Mouse (Mus musculus) G1E (cell line): ENCODE results near the gene Trim23. TPM values are rescaled to one million over a fixed set of nuclear protein-coding genes. Genes with fewer than 3 reads are reported as not detected.

Source experiments
- ATAC-seq: 2 replicates; pipeline ENCODE4 v1.8.0; 2016; ENCODE audit warnings: mild to moderate bottlenecking; ENCODE audit not compliant: insufficient number of reproducible peaks, poor library complexity, low FRiP score, severe bottlenecking; ENCODE audit errors: extremely low read depth
- DNase-seq: peaks from one replicate; pipeline ENCODE4 v3.0.0; 2012; ENCODE audit warnings: low spot score
- H3K27me3 ChIP-seq: 2 replicates; pipeline ENCODE4 v1.6.1; 2012; ENCODE audit warnings: mild to moderate bottlenecking, low read length, inconsistent platforms; ENCODE audit not compliant: insufficient read depth
- H3K36me3 ChIP-seq: replicated peaks from 2 replicates; pipeline ENCODE3; 2012; ENCODE audit warnings: mild to moderate bottlenecking, inconsistent platforms
- H3K4me1 ChIP-seq: 2 replicates; pipeline ENCODE4 v1.6.1; 2012; ENCODE audit warnings: low read depth, low read length, inconsistent platforms, mixed read lengths; ENCODE audit not compliant: insufficient read depth
- H3K4me3 ChIP-seq: 2 replicates; pipeline ENCODE4 v1.5.1; 2012; ENCODE audit warnings: low read depth, mild to moderate bottlenecking, inconsistent platforms, low read length, moderate library complexity, mixed read lengths
- H3K9me3 ChIP-seq: replicated peaks from 2 replicates; pipeline ENCODE4 v1.6.1; 2012; ENCODE audit warnings: inconsistent platforms
- CTCF ChIP-seq: IDR thresholded peaks from 2 replicates; pipeline ENCODE4 v1.5.1; 2012; ENCODE audit warnings: low read depth, low read length, inconsistent platforms, mixed read lengths
- GATA1 ChIP-seq: IDR thresholded peaks from 2 replicates; pipeline ENCODE4 v1.6.1; 2012; ENCODE audit warnings: borderline replicate concordance, low read length, inconsistent platforms, mixed read lengths
- GATA2 ChIP-seq: IDR thresholded peaks from 2 replicates; pipeline ENCODE4 v1.6.1; 2012; ENCODE audit warnings: low read depth, low read length, inconsistent platforms, borderline replicate concordance
- POLR2AphosphoS5 ChIP-seq: IDR thresholded peaks from 2 replicates; pipeline ENCODE4 v1.6.1; 2012; ENCODE audit warnings: low read depth, low read length, inconsistent platforms; ENCODE audit not compliant: insufficient replicate concordance
- TAL1 ChIP-seq: conservative IDR thresholded peaks from 2 replicates; pipeline ENCODE4 v1.6.1; 2012; ENCODE audit warnings: low read depth, low read length, inconsistent platforms, mixed read lengths
- polyA plus RNA-seq: library from polyadenylated mRNA; stranded (reverse); fragments of >175 nt; gene quantifications from 2 replicates; pipeline ENCODE4 v1.2.3, GENCODE M21; 2012
- total RNA-seq, 2 experiments: library from RNA; stranded (forward) in 1 of 2; stranded (reverse) in 1 of 2; fragments of 200-1000 nt in 1 of 2; fragments of >200 nt in 1 of 2; fragmentation: Nextera tagmentation in 1 of 2; gene quantifications; 2 replicates each; pipeline ENCODE4 v1.2.3; 2014 to 2017

Gene Trim23
- total RNA-seq (2014; fragmentation: Nextera tagmentation), result 19.4 and 19.6 TPM in 2 replicates
- 28.3 and 29.6 TPM in 2 replicates for total RNA-seq (2017)
- polyA plus RNA-seq, result 0.87 and 1.3 TPM in 2 replicates

DNA sequence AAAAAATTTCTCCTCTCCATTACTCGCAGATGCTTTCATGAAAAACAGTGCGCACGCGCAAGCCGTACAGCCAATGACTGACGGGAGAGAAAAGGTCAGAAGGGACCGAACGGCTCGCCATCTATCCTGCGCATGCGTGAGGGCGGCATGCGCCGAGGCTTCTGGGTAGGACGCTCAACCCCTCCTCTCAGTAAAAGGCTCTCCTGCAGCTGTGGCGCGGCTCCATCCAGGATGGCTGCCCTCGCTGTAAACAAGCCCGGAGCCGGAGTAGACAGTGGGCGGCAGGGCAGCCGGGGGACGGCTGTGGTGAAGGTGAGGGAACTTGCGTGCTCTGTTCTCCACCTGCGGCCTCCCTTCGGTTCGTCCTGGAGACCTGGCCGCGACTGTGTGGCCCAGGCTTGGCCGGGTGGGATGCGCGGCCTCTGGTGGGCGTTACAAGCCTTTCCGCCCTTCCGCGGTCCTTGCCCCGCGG is at the start of gene Trim23:
Trim23 (plus strand) TSS at position 148 of the 472 bp plus-strand sequence.
- DNase-seq (peak; percentile 87), ATAC-seq (peak; percentile 94)
- H3K9me3 ChIP-seq, result no peaks in the 10 kb centered on the region
- H3K4me3 ChIP-seq, result peak within 1 kb of the TSS; percentile 98
- H3K4me1 ChIP-seq, result peaks cover 13% of the 10 kb centered on the region
- H3K27me3 ChIP-seq, result no peaks in the 10 kb centered on the region
- H3K36me3 ChIP-seq, result peaks cover 30% of the 10 kb centered on the region
- TF ChIP-seq TAL1, result no peak
- no peak for TF ChIP-seq CTCF
- no peak for TF ChIP-seq POLR2AphosphoS5
- no peak for TF ChIP-seq GATA2
- no peak for TF ChIP-seq GATA1

DNA sequence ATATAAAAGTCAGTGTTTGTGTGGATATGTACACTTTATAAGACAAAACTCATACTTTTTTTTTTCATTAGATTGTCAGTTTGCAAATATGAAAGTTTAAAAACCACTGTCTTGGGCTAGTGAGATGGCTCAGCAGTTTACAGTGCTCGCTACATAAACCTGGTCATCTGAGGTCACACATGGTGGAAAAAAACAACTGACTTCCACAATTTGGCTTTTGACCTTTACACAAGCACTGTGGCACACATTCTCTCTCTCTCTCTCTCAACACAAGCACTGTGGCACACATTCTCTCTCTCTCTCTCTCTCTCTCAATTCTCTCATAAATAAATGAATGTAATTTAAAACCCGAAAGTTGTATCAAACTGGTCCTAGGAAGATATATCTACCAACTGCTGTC is 46.0 kb upstream of the Trim23 start:
- no peak for ATAC-seq
- no peak for DNase-seq
- Histone ChIP-seq H3K36me3 (no peaks in the 10 kb centered on the region), H3K4me3 (no peak overlapping the region), H3K9me3 (no peaks in the 10 kb centered on the region), H3K27me3 (peaks cover 18% of the 10 kb centered on the region), H3K4me1 (no peaks in the 10 kb centered on the region; the same call in 1 of the 2 replicates)
- no peak for TF ChIP-seq CTCF
- TF ChIP-seq POLR2AphosphoS5, result no peak
- no peak for TF ChIP-seq TAL1
- TF ChIP-seq GATA1, result no peak
- TF ChIP-seq GATA2, result no peak

DNA sequence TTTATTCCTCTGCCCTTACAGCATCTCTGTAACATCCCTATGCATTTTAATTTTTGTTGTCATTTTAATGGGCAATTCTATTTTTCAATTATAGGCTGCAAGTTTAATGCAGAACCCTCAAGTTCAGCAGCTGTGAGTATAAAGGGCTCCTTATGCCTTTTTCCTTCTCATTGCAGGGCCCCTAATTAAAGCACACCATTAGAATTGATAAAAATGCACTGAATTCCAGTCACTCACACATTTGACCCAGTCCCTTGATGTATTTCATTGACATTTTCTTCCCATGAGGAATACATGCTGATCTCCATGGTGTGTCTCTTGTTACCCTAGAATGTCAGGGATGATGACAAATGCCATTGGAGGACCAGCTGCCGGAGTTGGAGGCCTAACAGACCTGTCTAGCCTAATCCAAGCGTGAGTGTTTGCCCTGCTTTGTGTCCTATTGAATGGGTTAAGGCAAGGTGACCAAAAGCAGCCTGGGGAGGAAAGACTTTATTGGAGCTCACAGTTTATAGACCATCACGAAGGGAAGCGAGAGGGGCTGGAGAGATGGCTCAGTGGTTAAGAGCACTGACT is 44.0 kb upstream of the Trim23 start:
- Histone ChIP-seq H3K27me3 (peaks cover 12% of the 10 kb centered on the region), H3K4me3 (no peak overlapping the region), H3K36me3 (peaks cover 1% of the 10 kb centered on the region), H3K4me1 (peaks cover 2% of the 10 kb centered on the region), H3K9me3 (no peaks in the 10 kb centered on the region)
- ATAC-seq (no peak), DNase-seq (no peak)
- TF ChIP-seq TAL1 (no peak), GATA1 (no peak), CTCF (no peak), GATA2 (no peak), POLR2AphosphoS5 (no peak)

DNA sequence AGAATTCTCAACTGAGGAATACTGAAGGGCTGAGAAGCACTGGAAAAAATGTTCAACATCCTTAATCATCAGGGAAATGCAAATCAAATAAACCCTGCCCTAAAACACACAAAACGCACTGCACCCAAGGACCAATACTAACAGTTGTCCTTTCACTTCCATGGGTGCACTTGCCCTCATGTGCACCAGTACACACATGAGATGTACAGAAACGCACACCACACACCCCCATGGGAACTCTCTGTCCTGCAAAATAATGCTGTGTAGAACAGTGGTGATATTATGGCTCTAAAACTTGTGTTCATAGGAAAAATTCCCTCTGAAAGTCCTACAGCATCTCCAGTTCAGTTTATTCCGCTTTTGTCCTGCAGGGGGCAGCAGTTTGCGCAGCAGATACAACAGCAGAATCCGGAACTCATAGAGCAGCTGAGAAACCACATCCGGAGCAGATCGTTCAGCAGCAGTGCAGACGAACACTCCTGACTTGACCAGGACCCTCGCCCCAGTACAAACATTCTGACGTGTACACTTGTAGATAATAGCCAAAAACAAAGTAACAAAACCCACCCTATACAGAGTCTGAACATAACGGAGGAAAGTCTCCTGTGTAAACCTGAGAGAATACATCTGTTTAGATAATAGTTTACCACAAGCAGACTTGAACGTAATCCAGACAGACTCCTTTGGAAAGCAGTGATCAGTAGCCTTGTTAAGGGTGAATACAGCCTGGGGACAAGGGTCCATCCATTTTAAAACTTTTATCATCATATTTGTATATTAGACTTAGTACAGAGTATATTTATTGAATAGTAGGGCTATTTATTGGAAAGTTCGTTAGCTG is 39.0 kb upstream of the Trim23 start:
- peak; percentile 29 for DNase-seq
- Histone ChIP-seq H3K27me3 (no peaks in the 10 kb centered on the region), H3K4me3 (no peak overlapping the region), H3K36me3 (peaks cover 37% of the 10 kb centered on the region), H3K4me1 (peaks cover 5% of the 10 kb centered on the region), H3K9me3 (no peaks in the 10 kb centered on the region)
- no peak for TF ChIP-seq GATA1
- TF ChIP-seq CTCF, result peak; percentile 78
- no peak for TF ChIP-seq GATA2
- ATAC-seq, result peak; percentile 54; the same call in 1 of the 2 replicates

DNA sequence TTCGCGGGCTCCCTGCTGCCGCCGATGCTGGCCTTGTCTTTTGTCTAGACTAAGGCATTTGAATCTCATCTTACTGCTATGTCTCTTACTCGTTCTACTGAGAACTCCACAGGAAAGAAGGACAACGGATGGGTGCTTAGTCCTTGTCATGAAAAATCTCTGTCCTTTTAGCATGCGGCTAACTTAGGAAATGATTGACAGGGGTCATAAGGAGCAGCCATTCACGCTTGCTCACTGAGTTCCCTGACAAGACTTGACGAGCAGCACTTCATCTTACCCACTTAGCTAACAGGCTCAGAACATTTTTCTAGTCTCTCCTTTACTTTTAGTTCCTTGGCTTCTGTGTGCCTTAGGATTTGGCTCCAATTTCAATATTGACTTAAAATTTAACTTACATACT is 33.7 kb upstream of the Trim23 start:
- no peak for DNase-seq
- no peaks in the 10 kb centered on the region for H3K4me1 ChIP-seq
- H3K9me3 ChIP-seq, result no peaks in the 10 kb centered on the region
- no peak overlapping the region for H3K4me3 ChIP-seq
- no peak for ATAC-seq
- no peaks in the 10 kb centered on the region for H3K27me3 ChIP-seq
- peaks cover 84% of the 10 kb centered on the region for H3K36me3 ChIP-seq
- TF ChIP-seq GATA1 (no peak), GATA2 (no peak), POLR2AphosphoS5 (no peak), CTCF (no peak), TAL1 (no peak)

DNA sequence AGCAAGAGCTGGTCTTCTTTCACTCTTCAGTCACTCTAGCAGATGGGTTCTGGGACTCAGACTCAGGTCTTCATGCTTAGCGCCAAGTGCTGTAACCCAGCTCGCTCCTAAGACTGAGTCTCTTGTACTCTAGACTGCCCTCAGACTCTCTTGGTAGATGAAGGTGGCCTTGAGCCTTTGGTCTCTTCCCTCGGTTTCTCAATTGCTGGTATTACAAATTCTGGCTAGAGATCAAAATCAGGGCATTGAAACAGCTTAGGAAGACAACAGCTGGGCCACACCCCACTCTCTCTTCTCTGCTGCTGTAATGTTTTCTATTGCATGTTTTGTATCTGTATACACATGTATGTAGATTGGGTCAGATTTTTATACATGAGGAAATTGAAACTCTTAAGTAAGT is 33.0 kb upstream of the Trim23 start:
- DNase-seq, result no peak
- no peak for ATAC-seq
- Histone ChIP-seq H3K4me3 (no peak overlapping the region), H3K9me3 (no peaks in the 10 kb centered on the region), H3K27me3 (no peaks in the 10 kb centered on the region), H3K36me3 (peaks cover 80% of the 10 kb centered on the region), H3K4me1 (no peaks in the 10 kb centered on the region)
- TF ChIP-seq GATA1, result no peak
- no peak for TF ChIP-seq CTCF
- TF ChIP-seq TAL1, result no peak
- no peak for TF ChIP-seq POLR2AphosphoS5
- TF ChIP-seq GATA2, result no peak

DNA sequence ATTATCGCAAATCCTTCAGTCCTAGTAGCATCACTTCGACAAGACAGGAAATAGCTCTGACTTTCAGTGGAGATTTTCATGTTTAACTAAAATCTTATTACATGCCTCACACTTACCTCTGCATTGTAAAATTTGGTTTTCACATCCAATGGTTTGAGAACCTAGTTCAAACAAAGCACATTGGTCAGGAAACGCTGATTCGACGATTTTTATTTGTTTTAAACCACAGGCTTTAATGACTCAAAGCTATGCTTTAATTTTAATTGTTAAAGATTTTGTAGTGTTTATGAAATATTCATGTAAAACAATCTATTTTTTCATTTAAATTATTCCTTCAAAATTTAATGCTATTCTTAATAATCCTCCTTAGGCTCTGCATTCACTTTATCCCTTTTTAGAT is 24.4 kb upstream of the Trim23 start:
- no peaks in the 10 kb centered on the region for H3K9me3 ChIP-seq
- peaks cover 59% of the 10 kb centered on the region for H3K36me3 ChIP-seq
- no peak for TF ChIP-seq GATA1
- TF ChIP-seq CTCF, result no peak
- no peak for TF ChIP-seq POLR2AphosphoS5
- no peak for TF ChIP-seq TAL1
- no peak for TF ChIP-seq GATA2
- no peak overlapping the region for H3K4me3 ChIP-seq
- H3K4me1 ChIP-seq, result 0 out of 2 replicates have a peak, but pooled peaks cover 2% of the 10 kb centered on the region
- no peak for DNase-seq
- ATAC-seq, result no peak
- H3K27me3 ChIP-seq, result no peaks in the 10 kb centered on the region
